Mouse (Mus musculus) heart, embryonic 14.5 days (tissue): Measurements from ENCODE around the gene Usp34. TPM values are rescaled to one million over a fixed set of nuclear protein-coding genes. Genes with fewer than 3 reads are reported as not detected.
"Not testable (repeated sequence)": the region's sequence is repeated elsewhere in the genome, so short reads cannot be mapped to it uniquely, and the experiment has no call there.

Experiments used
- ATAC-seq: fragments of 200-750 bp; cut with Nextera tagmentation; 2 replicates; pipeline ENCODE4 v1.8.0; 2017; ENCODE audit warnings: low read depth, moderate TSS enrichment; ENCODE audit not compliant: insufficient number of reproducible peaks, insufficient read depth, low FRiP score
- H3K27ac ChIP-seq, 2 experiments: fragments of 200-500 bp in 1 of 2; fragments of 300-500 bp in 1 of 2; sonication (generic) in 1 of 2; replicated peaks in 1 of 2; 2 replicates each; pipeline ENCODE4 v1.5.1; 2012 to 2014; ENCODE audit warnings: low read depth in 2 of 2, low read length in 2 of 2, control low read depth in 1 of 2, mild to moderate bottlenecking in 1 of 2, mixed read lengths in 1 of 2; ENCODE audit not compliant: control insufficient read depth in 1 of 2, insufficient read depth in 1 of 2
- H3K27me3 ChIP-seq: fragments of 300-500 bp; sonication (generic); 2 replicates; pipeline ENCODE4 v1.6.1; 2014; ENCODE audit warnings: mild to moderate bottlenecking, low read length, control low read depth; ENCODE audit not compliant: control insufficient read depth, insufficient read depth
- H3K36me3 ChIP-seq: fragments of 300-500 bp; sonication (generic); 2 replicates; pipeline ENCODE4 v1.6.1; 2014; ENCODE audit warnings: mild to moderate bottlenecking, control low read depth, low read length, mixed read lengths; ENCODE audit not compliant: control insufficient read depth, insufficient read depth
- H3K4me1 ChIP-seq, 2 experiments: fragments of 200-500 bp in 1 of 2; fragments of 300-500 bp in 1 of 2; sonication (generic) in 1 of 2; 2 replicates each; pipeline ENCODE4 v1.6.1; 2012 to 2014; ENCODE audit warnings: low read length in 2 of 2, control low read depth in 1 of 2, mixed read lengths in 1 of 2; ENCODE audit not compliant: control insufficient read depth in 2 of 2, insufficient read depth in 2 of 2
- H3K4me2 ChIP-seq: fragments of 300-500 bp; sonication (generic); 2 replicates; pipeline ENCODE4 v1.6.1; 2014; ENCODE audit warnings: mild to moderate bottlenecking, low read length
- H3K4me3 ChIP-seq, 2 experiments: fragments of 200-500 bp in 1 of 2; fragments of 300-500 bp in 1 of 2; sonication (generic) in 1 of 2; 2 replicates each; pipeline ENCODE4 v1.5.1; 2012 to 2014; ENCODE audit warnings: low read length in 2 of 2, mild to moderate bottlenecking in 2 of 2, control low read depth in 1 of 2, low read depth in 1 of 2, moderate library complexity in 1 of 2; ENCODE audit not compliant: control insufficient read depth in 1 of 2, insufficient read depth in 1 of 2
- H3K9ac ChIP-seq: fragments of 300-500 bp; sonication (generic); 2 replicates; pipeline ENCODE4 v1.6.1; 2014; ENCODE audit warnings: mild to moderate bottlenecking, low read length
- H3K9me3 ChIP-seq: fragments of 300-500 bp; sonication (generic); 2 replicates; pipeline ENCODE4 v1.6.1; 2016; ENCODE audit warnings: low read length, control low read depth; ENCODE audit not compliant: control insufficient read depth
- WGBS: fragments of 180-500 bp; shearing (Covaris S2); extraction: QIAGEN DNeasy Blood & Tissue Kit; methylation state at CpG from one replicate; pipeline ENCODE4 v1.1.7; 2014; 5-methylcytosine and 5-hydroxymethylcytosine counted together
- microRNA-seq: library from miRNA; unstranded; fragments of <30 nt; microRNA quantifications from one replicate; pipeline ENCODE4, GENCODE M21; 2016
- polyA plus RNA-seq: library from polyadenylated mRNA; unstranded; fragments of >200 nt; fragmentation: Nextera tagmentation; extraction: Ambion mirVana; gene quantifications from 2 replicates; pipeline ENCODE4 v1.2.1, GENCODE M21; 2014

The Usp34 gene
- polyA plus RNA-seq, 1 experiment from 2014 or later: 23.3 TPM

DNA sequence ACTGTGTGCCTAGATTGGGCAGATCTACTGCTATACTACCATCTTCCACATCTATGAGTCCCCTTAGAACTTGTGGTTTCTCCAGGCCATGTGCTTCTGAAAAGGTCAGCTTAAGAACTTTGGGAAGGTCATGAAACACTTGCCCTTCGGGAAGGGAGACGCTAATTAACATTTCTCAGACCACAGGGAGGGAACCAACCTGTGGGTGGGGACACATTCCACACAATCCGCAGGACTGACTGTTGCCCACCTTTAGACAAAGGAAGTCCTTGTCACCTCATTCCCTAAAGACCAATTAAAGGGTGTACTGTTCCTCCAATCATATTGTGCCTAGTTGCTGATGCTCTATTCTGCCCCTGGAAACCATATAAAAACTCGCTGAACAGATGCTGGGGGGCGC is 198.1 kb downstream of the Usp34 start:
- WGBS: 68% methylated on average over 5 of the region's 5 CpGs

DNA sequence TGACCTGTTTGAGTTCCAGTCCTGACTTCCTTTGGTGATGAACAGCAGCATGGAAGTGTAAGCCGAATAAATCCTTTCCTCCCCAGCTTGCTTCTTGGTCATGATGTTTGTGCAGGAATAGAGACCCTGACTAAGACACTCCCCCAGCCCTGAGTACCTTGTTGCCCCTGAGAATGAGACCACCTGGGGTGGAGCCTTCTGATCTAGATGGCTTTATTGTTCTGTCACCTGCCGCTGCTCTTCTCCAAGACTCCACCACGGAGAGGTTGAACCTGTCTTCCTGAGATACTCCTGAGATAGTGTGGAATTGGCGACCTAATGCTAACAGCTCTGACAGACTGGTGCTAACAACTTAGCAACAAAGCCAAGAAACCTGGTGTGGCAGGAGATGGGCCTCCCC is 208.1 kb downstream of the Usp34 start:
- H3K36me3 ChIP-seq, H3K27ac ChIP-seq, ATAC-seq, H3K4me3 ChIP-seq, H3K9ac ChIP-seq, H3K27me3 ChIP-seq, H3K9me3 ChIP-seq, H3K4me2 ChIP-seq, H3K4me1 ChIP-seq: not testable (repeated sequence)
- 63% methylated on average over 4 of the region's 4 CpGs for WGBS

More for the DNA sequence above, 198.1 kb downstream of the Usp34 start:
- not testable (repeated sequence) for H3K4me2 ChIP-seq, ATAC-seq, H3K9me3 ChIP-seq, H3K27me3 ChIP-seq, H3K4me3 ChIP-seq, H3K27ac ChIP-seq, H3K9ac ChIP-seq, H3K36me3 ChIP-seq, H3K4me1 ChIP-seq

DNA sequence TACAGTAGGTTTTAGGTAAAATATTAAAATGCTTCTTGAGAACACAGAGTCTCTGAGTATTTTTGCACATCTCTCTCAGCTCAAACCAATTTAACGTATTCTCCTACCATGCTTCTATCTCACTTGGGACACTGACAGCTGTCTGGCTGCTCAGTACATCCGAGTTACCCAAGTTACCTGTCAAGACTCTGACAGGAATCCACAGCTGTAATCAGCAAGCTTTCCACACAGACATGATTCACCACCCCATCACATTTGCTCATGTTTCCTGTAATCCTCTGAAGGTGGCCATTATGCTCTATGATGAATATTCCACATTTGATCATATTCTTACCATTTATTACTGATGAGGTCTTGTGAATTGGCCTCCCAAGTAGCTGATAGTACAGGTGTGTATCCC is 208.6 kb downstream of the Usp34 start:
- Histone ChIP-seq H3K27ac (no peak overlapping the region), H3K4me3 (no peak overlapping the region), H3K4me2 (no peak overlapping the region), H3K9me3 (no peaks in the 10 kb centered on the region), H3K27me3 (no peaks in the 10 kb centered on the region), H3K9ac (no peak overlapping the region), H3K4me1 (no peaks in the 10 kb centered on the region), H3K36me3 (no peaks in the 10 kb centered on the region)
- 53% methylated on average over 2 of the region's 2 CpGs for WGBS
- no peak for ATAC-seq

DNA sequence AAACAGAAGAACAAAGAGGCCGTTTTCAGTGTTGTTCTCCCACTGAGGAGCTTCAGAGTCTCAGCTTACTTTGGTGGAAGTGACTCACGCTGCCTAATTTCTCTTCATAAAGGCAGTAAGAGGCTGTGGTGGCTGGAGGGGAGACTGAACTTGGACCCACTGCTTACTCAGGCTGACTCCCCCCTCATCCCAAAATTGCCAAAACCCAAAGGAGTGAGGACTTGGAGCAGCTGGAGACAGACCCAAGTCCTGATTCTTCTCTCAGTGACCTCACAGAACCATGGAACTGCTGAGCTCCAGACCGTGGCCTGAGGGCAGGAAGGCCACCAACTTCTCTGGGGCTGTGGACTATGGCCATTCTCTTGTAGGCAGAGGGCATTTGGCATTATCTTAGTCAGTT is 212.3 kb downstream of the Usp34 start:
- Histone ChIP-seq H3K9ac (no peak overlapping the region), H3K4me1 (no peaks in the 10 kb centered on the region), H3K27ac (no peak overlapping the region), H3K9me3 (no peaks in the 10 kb centered on the region), H3K36me3 (no peaks in the 10 kb centered on the region), H3K4me2 (no peak overlapping the region), H3K27me3 (no peaks in the 10 kb centered on the region), H3K4me3 (no peak overlapping the region)
- 78% methylated on average over 3 of the region's 3 CpGs for WGBS
- no peak for ATAC-seq

DNA sequence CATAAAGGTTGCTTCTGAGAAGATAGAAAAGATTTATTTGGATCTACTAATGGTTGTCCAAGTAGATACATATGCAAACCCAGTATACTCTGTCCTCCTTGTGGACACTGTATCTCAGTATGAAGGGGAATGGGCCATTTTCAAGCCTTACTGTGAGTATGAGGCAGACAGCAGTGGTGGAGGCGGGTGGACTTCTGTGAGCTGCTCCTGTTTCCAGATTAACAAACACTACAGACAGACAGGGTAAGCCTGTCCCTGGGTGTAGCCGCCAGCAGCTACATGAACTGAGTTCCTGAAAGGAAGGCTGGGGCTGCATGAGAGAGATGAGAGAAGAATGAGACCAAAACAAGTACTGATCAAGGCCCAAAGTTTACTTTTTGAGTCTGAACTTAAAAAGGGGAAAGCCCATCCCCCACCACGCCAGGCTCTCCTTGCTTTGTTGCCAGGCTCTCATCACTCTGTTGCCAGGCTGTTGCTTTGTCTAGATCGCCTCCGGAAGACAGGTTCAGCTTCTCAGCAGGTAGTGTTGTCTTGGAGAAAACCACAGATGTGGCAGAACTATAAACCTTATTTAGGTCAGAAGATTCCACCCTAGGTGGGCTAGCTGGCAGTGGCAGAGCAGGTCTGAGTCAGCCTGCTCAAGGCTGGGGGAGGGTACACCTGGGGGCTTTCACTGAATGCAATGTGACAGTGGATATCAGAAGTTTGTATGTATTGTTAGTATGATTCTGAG is 213.9 kb downstream of the Usp34 start, which contains the start of gene 1700093K21Rik:
Gene 1700093K21Rik, minus strand, starts transcription at position 683 of the 733 bp plus-strand sequence.
- ATAC-seq: no peak
- WGBS: 42% methylated on average over 5 of the region's 5 CpGs
- H3K27me3 ChIP-seq: no peaks in the 10 kb centered on the region
- H3K27ac ChIP-seq: no peak within 1 kb of the TSS
- H3K4me2 ChIP-seq: no peak within 1 kb of the TSS
- no peak within 1 kb of the TSS for H3K9ac ChIP-seq
- 0 out of 2 replicates have a peak, but pooled peaks cover 2% of the 10 kb centered on the region for H3K9me3 ChIP-seq
- no peaks in the 10 kb centered on the region for H3K4me1 ChIP-seq
- H3K36me3 ChIP-seq: no peaks in the 10 kb centered on the region
- H3K4me3 ChIP-seq: no peak within 1 kb of the TSS

DNA sequence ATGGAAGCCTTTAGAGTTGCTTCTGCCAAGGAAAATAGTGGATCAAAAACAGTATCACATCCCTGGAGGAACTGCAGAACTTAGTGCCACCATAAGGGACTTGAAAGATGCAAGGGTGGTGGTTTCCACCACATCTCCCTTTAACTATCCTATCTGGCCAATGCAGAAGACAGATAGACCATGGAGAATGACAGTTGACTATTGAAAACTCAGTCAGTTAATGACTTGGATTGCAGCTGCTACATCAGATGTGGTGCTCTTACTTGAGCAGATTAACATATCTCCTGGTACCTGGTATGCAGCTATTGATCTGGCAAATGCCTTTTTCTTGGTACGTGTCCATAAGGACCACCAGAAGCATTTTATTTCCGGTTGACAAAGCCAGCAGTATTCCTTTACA is 230.8 kb downstream of the Usp34 start:
- no peak overlapping the region for H3K9ac ChIP-seq
- no peak overlapping the region for H3K4me3 ChIP-seq
- no peaks in the 10 kb centered on the region for H3K36me3 ChIP-seq
- H3K9me3 ChIP-seq: no peaks in the 10 kb centered on the region
- no peak overlapping the region for H3K4me2 ChIP-seq
- H3K4me1 ChIP-seq: no peaks in the 10 kb centered on the region
- H3K27ac ChIP-seq: no peak overlapping the region
- H3K27me3 ChIP-seq: no peaks in the 10 kb centered on the region
- 66% methylated on average over 2 of the region's 2 CpGs for WGBS
- ATAC-seq: no peak

Small RNA genes lying within 50 kb of the gene (microRNA-seq; reads per million reads assigned to microRNA genes)
- gene Gm47279: not detected

Other genes starting within 250 kb of the Usp34 start
- 64.5 and 71.0 TPM in 2 replicates for gene Xpo1, start 50.9 kb upstream of the Usp34 start, polyA plus RNA-seq
- gene Ahsa2, start 191.1 kb downstream of the Usp34 start, polyA plus RNA-seq: 50.9 and 54.2 TPM in 2 replicates
- not detected in 2 replicates for gene 1700093K21Rik, start 214.3 kb downstream of the Usp34 start, polyA plus RNA-seq